Mouse (Mus musculus) midbrain, embryonic 14.5 days (tissue): ENCODE measurements around the gene Phf21b. TPM values are rescaled to one million over a fixed set of nuclear protein-coding genes. Genes with fewer than 3 reads are reported as not detected.
A peak's percentile ranks its signal among the peaks of the same experiment; 100 is the strongest.
"Not testable (repeated sequence)": the region's sequence is repeated elsewhere in the genome, so short reads cannot be mapped to it uniquely, and the experiment has no call there.

Experiments used
- ATAC-seq: fragments of 200-750 bp; cut with Nextera tagmentation; 2 replicates; pipeline ENCODE4 v1.8.0; 2017; ENCODE audit warnings: moderate number of reproducible peaks, moderate library complexity; ENCODE audit not compliant: low FRiP score, low TSS enrichment
- DNase-seq: peaks from one replicate; pipeline ENCODE4 v3.0.0-alpha.2; 2015
- H3K27ac ChIP-seq: fragments of 300-500 bp; sonication (generic); replicated peaks from 2 replicates; pipeline ENCODE4 v1.5.1; 2014; ENCODE audit warnings: mild to moderate bottlenecking, low read depth, low read length, moderate library complexity
- H3K27me3 ChIP-seq: fragments of 300-500 bp; sonication (generic); 2 replicates; pipeline ENCODE4 v1.6.1; 2014; ENCODE audit warnings: low read length, control low read depth, mixed read lengths; ENCODE audit not compliant: control insufficient read depth, insufficient read depth
- H3K36me3 ChIP-seq: fragments of 300-500 bp; sonication (generic); 2 replicates; pipeline ENCODE4 v1.6.1; 2014; ENCODE audit warnings: low read length, control low read depth; ENCODE audit not compliant: control insufficient read depth, insufficient read depth
- H3K4me1 ChIP-seq: fragments of 300-500 bp; sonication (generic); 2 replicates; pipeline ENCODE4 v1.6.1; 2014; ENCODE audit warnings: mild to moderate bottlenecking, antibody characterized with exemption, low read length, control low read depth; ENCODE audit not compliant: control insufficient read depth, insufficient read depth
- H3K4me2 ChIP-seq: fragments of 300-500 bp; sonication (generic); 2 replicates; pipeline ENCODE4 v1.6.1; 2014; ENCODE audit warnings: mild to moderate bottlenecking, low read length, moderate library complexity
- H3K4me3 ChIP-seq: fragments of 300-500 bp; sonication (generic); replicated peaks from 2 replicates; pipeline ENCODE4 v1.5.1; 2014; ENCODE audit warnings: low read depth, low read length
- H3K9ac ChIP-seq: fragments of 300-500 bp; sonication (generic); replicated peaks from 2 replicates; pipeline ENCODE4 v1.6.1; 2014; ENCODE audit warnings: mild to moderate bottlenecking, low read length, moderate library complexity
- H3K9me3 ChIP-seq: fragments of 300-500 bp; sonication (generic); 2 replicates; pipeline ENCODE4 v1.6.1; 2016; ENCODE audit warnings: low read length, control low read depth, mixed read lengths; ENCODE audit not compliant: control insufficient read depth
- WGBS: fragments of 180-500 bp; shearing (Covaris S2); extraction: QIAGEN DNeasy Blood & Tissue Kit; methylation state at CpG from one replicate; pipeline ENCODE4 v1.1.7; 2014; 5-methylcytosine and 5-hydroxymethylcytosine counted together
- polyA plus RNA-seq: library from polyadenylated mRNA; unstranded; fragments of >200 nt; fragmentation: Nextera tagmentation; extraction: Ambion mirVana; gene quantifications from 2 replicates; pipeline ENCODE4 v1.2.1, GENCODE M21; 2014

The Phf21b gene
- polyA plus RNA-seq, 1 experiment from 2014 or later = 21.7 TPM

GRCm38 (mm10) chr15:84775421-84776174 is 80.3 kb downstream of the Phf21b start:
- Histone ChIP-seq H3K36me3 (no peaks in the 10 kb centered on the region), H3K27me3 (no peaks in the 10 kb centered on the region), H3K9me3 (no peaks in the 10 kb centered on the region), H3K4me3 (no peak overlapping the region), H3K9ac (0 out of 2 replicates have a peak overlapping the region, but pooled peaks have one; percentile 6), H3K27ac (peak overlapping the region; percentile 60; the same call in 1 of the 2 replicates), H3K4me2 (peak overlapping the region; percentile 42), H3K4me1 (peaks cover 9% of the 10 kb centered on the region)
- WGBS = 3% methylated on average over 20 of the region's 20 CpGs
- DNase-seq = peak; percentile 62
- peak; percentile 54; the same call in 1 of the 2 replicates for ATAC-seq

GRCm38 (mm10) chr15:84772191-84773111 is 83.4 kb downstream of the Phf21b start:
- Histone ChIP-seq H3K27me3 (no peaks in the 10 kb centered on the region), H3K27ac (no peak overlapping the region), H3K4me1 (peaks cover 9% of the 10 kb centered on the region), H3K9me3 (no peaks in the 10 kb centered on the region), H3K36me3 (no peaks in the 10 kb centered on the region), H3K4me2 (no peak overlapping the region), H3K4me3 (no peak overlapping the region), H3K9ac (no peak overlapping the region)
- ATAC-seq (no peak), DNase-seq (peak; percentile 63)
- 81% methylated on average over 21 of the region's 21 CpGs for WGBS

DNA sequence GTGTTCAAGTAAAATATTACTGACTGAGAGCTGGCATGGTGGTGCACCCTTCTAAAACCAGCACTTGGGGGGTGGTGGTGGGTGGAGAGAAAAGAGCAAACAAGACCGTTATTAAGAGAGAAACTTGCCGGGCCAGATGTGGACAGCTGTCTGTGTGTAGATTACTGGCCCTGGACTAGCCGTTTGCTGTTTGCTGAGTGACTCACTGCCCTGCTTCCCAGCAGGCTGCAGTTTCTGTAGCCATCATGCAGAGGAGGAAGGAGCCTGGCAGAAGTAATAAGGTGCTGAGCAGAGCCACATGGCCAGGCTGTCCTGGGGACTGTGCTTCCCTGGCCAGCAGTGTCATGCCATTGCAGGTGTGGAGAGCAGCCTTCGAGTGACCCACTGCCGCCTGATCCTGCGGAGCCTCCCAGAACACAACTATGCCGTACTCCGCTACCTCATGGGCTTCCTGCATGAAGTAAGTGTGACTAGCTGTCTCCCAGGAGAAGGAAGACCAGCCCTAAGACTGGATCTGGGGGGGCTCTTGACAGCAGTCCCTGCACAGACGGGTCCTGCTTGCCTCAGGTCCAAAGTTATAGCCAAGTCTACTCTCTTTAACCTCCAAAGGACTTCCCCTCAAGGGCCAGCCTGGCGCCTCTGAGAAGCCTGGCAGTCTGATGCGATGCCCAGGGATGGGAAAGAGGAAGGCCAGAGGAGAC is 86.1 kb downstream of the Phf21b start:
- Histone ChIP-seq H3K9ac (no peak overlapping the region), H3K36me3 (no peaks in the 10 kb centered on the region), H3K9me3 (no peaks in the 10 kb centered on the region), H3K4me1 (no peaks in the 10 kb centered on the region; the same call in 1 of the 2 replicates), H3K4me3 (no peak overlapping the region), H3K27ac (no peak overlapping the region), H3K27me3 (no peaks in the 10 kb centered on the region), H3K4me2 (no peak overlapping the region)
- WGBS = 86% methylated on average over 11 of the region's 11 CpGs
- ATAC-seq (no peak), DNase-seq (no peak)

DNA sequence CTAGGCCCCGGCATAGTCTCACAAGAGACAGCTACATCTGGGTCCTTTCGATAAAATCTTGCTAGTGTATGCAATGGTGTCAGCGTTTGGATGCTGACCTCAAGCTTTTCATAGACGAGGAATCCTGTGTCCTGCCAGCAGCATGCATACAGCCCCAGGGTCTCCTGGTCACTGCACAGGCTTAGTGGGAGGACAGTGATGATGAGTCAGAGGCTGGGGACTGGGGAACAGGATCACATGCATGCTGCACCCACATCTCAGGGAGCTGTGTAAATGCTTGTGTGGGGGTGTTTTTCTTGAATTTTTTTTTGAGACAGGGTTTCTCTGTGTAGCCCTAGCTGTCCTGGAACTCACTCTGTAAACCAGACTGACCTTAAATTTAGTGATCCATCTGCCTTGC is 87.3 kb downstream of the Phf21b start:
- H3K9ac ChIP-seq, H3K27ac ChIP-seq, H3K9me3 ChIP-seq, ATAC-seq, H3K4me1 ChIP-seq, H3K4me2 ChIP-seq, H3K4me3 ChIP-seq, H3K27me3 ChIP-seq, H3K36me3 ChIP-seq, DNase-seq: not testable (repeated sequence)
- 78% methylated on average over 3 of the region's 4 CpGs for WGBS

DNA sequence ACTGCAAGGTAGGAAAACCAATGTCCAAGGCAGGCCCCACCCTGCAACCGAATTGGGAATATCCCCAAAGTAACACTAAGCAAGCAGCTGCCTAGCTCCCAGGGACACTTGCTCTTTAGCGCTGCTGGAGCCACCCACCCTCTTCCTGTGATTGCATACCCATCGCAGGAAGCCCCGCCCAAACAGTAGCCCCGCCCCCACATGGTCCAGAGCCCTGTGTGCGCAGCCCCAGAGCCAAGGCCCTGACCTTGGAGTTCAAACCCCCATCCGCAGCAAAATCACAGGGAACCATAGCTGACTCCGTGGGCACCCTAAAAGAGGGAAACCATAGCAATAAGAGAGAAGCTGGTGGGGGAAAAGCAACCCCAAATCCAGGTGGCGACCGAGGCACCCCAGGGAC is 89.2 kb downstream of the Phf21b start:
- Histone ChIP-seq H3K4me3 (no peak overlapping the region), H3K4me2 (no peak overlapping the region), H3K9ac (no peak overlapping the region), H3K36me3 (no peaks in the 10 kb centered on the region), H3K9me3 (no peaks in the 10 kb centered on the region), H3K27ac (no peak overlapping the region), H3K4me1 (peaks cover 10% of the 10 kb centered on the region), H3K27me3 (no peaks in the 10 kb centered on the region)
- 48% methylated on average over 10 of the region's 10 CpGs for WGBS
- ATAC-seq = no peak
- no peak for DNase-seq

DNA sequence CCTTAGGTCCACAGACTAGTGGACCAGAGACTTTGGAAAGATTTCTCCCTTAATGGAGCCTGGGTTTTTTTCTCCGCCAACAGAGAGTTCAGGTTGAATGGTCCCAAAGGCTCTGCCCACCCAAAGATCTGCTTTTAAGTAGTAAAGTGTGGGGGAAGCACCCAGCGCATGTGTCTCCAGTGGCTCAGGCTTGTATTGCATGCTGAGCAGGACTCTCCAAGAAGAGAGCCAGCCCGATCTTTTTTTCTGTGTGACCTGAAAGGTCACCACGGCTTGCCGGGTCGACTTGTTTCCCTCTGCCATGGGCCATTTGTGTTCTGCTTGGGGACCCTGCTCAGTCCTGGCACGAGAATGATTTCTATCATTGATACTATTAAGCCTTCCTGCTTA is 92.4 kb downstream of the Phf21b start:
- Histone ChIP-seq H3K4me2 (no peak overlapping the region), H3K9me3 (no peaks in the 10 kb centered on the region), H3K36me3 (no peaks in the 10 kb centered on the region), H3K27me3 (no peaks in the 10 kb centered on the region), H3K9ac (no peak overlapping the region), H3K4me3 (no peak overlapping the region), H3K4me1 (peaks cover 10% of the 10 kb centered on the region), H3K27ac (peak overlapping the region; percentile 8; the same call in 1 of the 2 replicates)
- ATAC-seq (no peak), DNase-seq (no peak)
- 9% methylated on average over 7 of the region's 7 CpGs for WGBS

DNA sequence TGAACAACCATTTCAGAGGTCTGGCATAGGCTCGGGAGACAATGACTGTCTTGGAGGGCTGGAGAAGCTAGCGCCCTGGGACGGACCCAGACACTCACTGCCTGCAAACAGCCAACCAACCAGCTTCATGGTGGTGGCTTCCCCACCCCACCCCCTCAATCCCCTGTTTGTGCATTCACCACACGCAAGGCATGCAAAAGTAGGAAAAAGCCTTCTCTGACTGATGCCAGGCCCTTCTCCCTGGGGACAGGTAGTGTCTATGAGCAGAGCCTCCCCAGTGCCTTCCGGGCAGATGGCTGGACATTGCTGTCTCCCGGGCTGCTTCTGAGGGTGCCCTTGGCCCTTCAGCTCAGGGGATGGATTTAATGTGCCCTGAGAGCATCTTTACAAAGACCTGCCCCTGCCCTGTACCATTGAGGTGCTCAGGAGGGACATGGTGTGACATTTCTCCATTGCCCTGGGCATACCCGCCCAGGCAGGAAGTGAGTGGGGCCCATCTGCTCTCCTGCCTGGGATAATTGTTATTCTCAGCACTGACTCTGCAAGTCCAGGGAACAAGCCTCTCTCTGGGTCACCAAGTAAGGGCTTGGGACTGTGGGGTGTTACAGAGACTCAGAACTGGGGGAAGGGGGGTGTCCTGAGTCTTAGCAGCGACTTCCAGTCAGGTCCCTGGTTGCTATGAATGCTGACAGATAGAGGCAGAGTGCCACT is 93.0 kb downstream of the Phf21b start:
- no peak overlapping the region for H3K4me2 ChIP-seq
- H3K36me3 ChIP-seq = no peaks in the 10 kb centered on the region
- peaks cover 5% of the 10 kb centered on the region; the same call in 1 of the 2 replicates for H3K27me3 ChIP-seq
- no peak overlapping the region for H3K4me3 ChIP-seq
- no peak overlapping the region for H3K9ac ChIP-seq
- DNase-seq (peak; percentile 73), ATAC-seq (no peak)
- H3K4me1 ChIP-seq = peaks cover 10% of the 10 kb centered on the region
- 39% methylated on average over 8 of the region's 8 CpGs for WGBS
- H3K9me3 ChIP-seq = no peaks in the 10 kb centered on the region
- peak overlapping the region; percentile 49; the same call in 1 of the 2 replicates for H3K27ac ChIP-seq

GRCm38 (mm10) chr15:84758493-84758892 is 97.4 kb downstream of the Phf21b start:
- Histone ChIP-seq H3K36me3 (no peaks in the 10 kb centered on the region), H3K9ac (no peak overlapping the region), H3K4me3 (no peak overlapping the region), H3K27ac (no peak overlapping the region), H3K9me3 (no peaks in the 10 kb centered on the region), H3K4me1 (peaks cover 27% of the 10 kb centered on the region), H3K27me3 (peaks cover 8% of the 10 kb centered on the region; the same call in 1 of the 2 replicates), H3K4me2 (no peak overlapping the region)
- 22% methylated on average over 4 of the region's 4 CpGs for WGBS
- ATAC-seq = no peak
- peak; percentile 73 for DNase-seq
